ENCODE assay signal across 7 mouse cellular contexts in genomic region chr7:12921318-12921704, GRCm38 (mm10). TPM values are rescaled to one million over a fixed set of nuclear protein-coding genes. Genes with fewer than 3 reads are reported as not detected.
DNase-seq lines count a peak whose midpoint lies in the region; ATAC-seq and TF ChIP-seq lines count a peak whose summit lies in the region.

No protein-coding gene starts in this region.

- ATAC-seq in lung, embryonic 15.5 days (ENCODE audit: borderline replicate concordance, extremely low read depth, low FRiP score, low TSS enrichment), result peak; percentile 21; the same call in 1 of the 2 replicates
- ATAC-seq in embryonic facial prominence, embryonic 15.5 days (ENCODE audit: insufficient number of reproducible peaks, low FRiP score, low TSS enrichment, low read depth), result peak; percentile 5; the same call in 1 of the 2 replicates
- peak; percentile 3; the same call in 1 of the 2 replicates for ATAC-seq in intestine, postnatal 0 days
- ATAC-seq in neural tube, embryonic 15.5 days (ENCODE audit: low FRiP score), result peak; percentile 49

- H3K4me1 ChIP-seq in lung, embryonic 15.5 days, result peaks cover 17% of the 10 kb centered on the region
- H3K4me1 ChIP-seq in embryonic facial prominence, embryonic 15.5 days, result peaks cover 30% of the 10 kb centered on the region
- H3K4me1 ChIP-seq in intestine, postnatal 0 days (replicated peaks; ENCODE audit: control insufficient read depth, insufficient read depth, low read length), result no peaks in the 10 kb centered on the region; the same call in 1 of the 2 replicates
- peaks cover 21% of the 10 kb centered on the region for H3K4me1 ChIP-seq in neural tube, embryonic 15.5 days

- H3K9me3 ChIP-seq in lung, embryonic 15.5 days, result no peaks in the 10 kb centered on the region
- no peaks in the 10 kb centered on the region for H3K9me3 ChIP-seq in embryonic facial prominence, embryonic 15.5 days (replicated peaks)
- H3K9me3 ChIP-seq in intestine, postnatal 0 days (ENCODE audit: control insufficient read depth), result no peaks in the 10 kb centered on the region
- H3K9me3 ChIP-seq in neural tube, embryonic 15.5 days (replicated peaks), result no peaks in the 10 kb centered on the region

- H3K27me3 ChIP-seq in lung, embryonic 15.5 days, result no peaks in the 10 kb centered on the region
- H3K27me3 ChIP-seq in embryonic facial prominence, embryonic 15.5 days, result no peaks in the 10 kb centered on the region
- H3K27me3 ChIP-seq in intestine, postnatal 0 days (replicated peaks; ENCODE audit: control insufficient read depth, insufficient read depth, low read length), result no peaks in the 10 kb centered on the region
- peaks cover 16% of the 10 kb centered on the region for H3K27me3 ChIP-seq in neural tube, embryonic 15.5 days (replicated peaks)

- DNase-seq in lung, postnatal 14 days, result no peak
- no peak for DNase-seq in urinary bladder, postnatal 14 days (ENCODE audit: low spot score)
- DNase-seq in spleen, postnatal 36 days (ENCODE audit: low spot score in 2 of 2), result no peak

- no peak for TF ChIP-seq CTCF in intestine, postnatal 0 days (IDR thresholded peaks at IDR 0.05; ENCODE audit: low read depth)

- peaks cover 30% of the 10 kb centered on the region for H3K36me3 ChIP-seq in lung, embryonic 15.5 days
- H3K36me3 ChIP-seq in embryonic facial prominence, embryonic 15.5 days, result peaks cover 32% of the 10 kb centered on the region
- H3K36me3 ChIP-seq in intestine, postnatal 0 days (ENCODE audit: control insufficient read depth, insufficient read depth), result peaks cover 27% of the 10 kb centered on the region
- peaks cover 31% of the 10 kb centered on the region for H3K36me3 ChIP-seq in neural tube, embryonic 15.5 days

- peak overlapping the region; percentile 82 for H3K4me2 ChIP-seq in lung, embryonic 15.5 days
- peak overlapping the region; percentile 86 for H3K4me2 ChIP-seq in embryonic facial prominence, embryonic 15.5 days (replicated peaks)
- peak overlapping the region; percentile 70 for H3K4me2 ChIP-seq in intestine, postnatal 0 days (replicated peaks; ENCODE audit: low read depth)
- H3K4me2 ChIP-seq in neural tube, embryonic 15.5 days, result peak overlapping the region; percentile 86

- H3K4me3 ChIP-seq in lung, embryonic 15.5 days, result peak overlapping the region; percentile 71
- H3K4me3 ChIP-seq in embryonic facial prominence, embryonic 15.5 days (replicated peaks), result peak overlapping the region; percentile 99
- peak overlapping the region; percentile 86 for H3K4me3 ChIP-seq in intestine, postnatal 0 days (ENCODE audit: low read depth, low read length)
- peak overlapping the region; percentile 95 for H3K4me3 ChIP-seq in neural tube, embryonic 15.5 days (replicated peaks)

- H3K27ac ChIP-seq in lung, embryonic 15.5 days, result peak overlapping the region; percentile 96
- peak overlapping the region; percentile 98 for H3K27ac ChIP-seq in embryonic facial prominence, embryonic 15.5 days (replicated peaks)
- peak overlapping the region; percentile 92 for H3K27ac ChIP-seq in intestine, postnatal 0 days (ENCODE audit: low read depth, low read length)
- H3K27ac ChIP-seq in neural tube, embryonic 15.5 days (replicated peaks), result peak overlapping the region; percentile 97

- 0% methylated on average over 3 of the region's 3 CpGs for WGBS in lung, embryonic 15.5 days
- WGBS in embryonic facial prominence, embryonic 15.5 days, result 2% methylated on average over 3 of the region's 3 CpGs
- 0% methylated on average over 3 of the region's 3 CpGs for WGBS in intestine, postnatal 0 days
- 0% methylated on average over 3 of the region's 3 CpGs for WGBS in neural tube, embryonic 15.5 days

- H3K9ac ChIP-seq in lung, embryonic 15.5 days, result peak overlapping the region; percentile 85
- H3K9ac ChIP-seq in embryonic facial prominence, embryonic 15.5 days, result peak overlapping the region; percentile 69
- H3K9ac ChIP-seq in intestine, postnatal 0 days (ENCODE audit: low read depth, low read length), result peak overlapping the region; percentile 66
- peak overlapping the region; percentile 66 for H3K9ac ChIP-seq in neural tube, embryonic 15.5 days (replicated peaks)

RNA-seq across cellular contexts. Expression of gene Rps5, which starts 0.8 kb away (rescaled TPM):
- 1,008 and 1,109 TPM in 2 replicates for polyA plus RNA-seq in lung, embryonic 15.5 days (2015; fragmentation: Nextera tagmentation; extraction: Ambion mirVana)
- polyA plus RNA-seq in embryonic facial prominence, embryonic 15.5 days (2015; fragmentation: Nextera tagmentation; extraction: Ambion mirVana), result 1,070 and 1,140 TPM in 2 replicates
- polyA plus RNA-seq in intestine, postnatal 0 days (2015; fragmentation: Nextera tagmentation; extraction: Ambion mirVana), result 555 and 561 TPM in 2 replicates
- polyA plus RNA-seq in neural tube, embryonic 15.5 days (2015; fragmentation: Nextera tagmentation; extraction: Ambion mirVana), result 564 and 667 TPM in 2 replicates

RNA-seq across cellular contexts. Expression of gene Rnf225, which starts 5.9 kb away (rescaled TPM):
- 0.98 and 1.3 TPM in 2 replicates for polyA plus RNA-seq in lung, embryonic 15.5 days (2015; fragmentation: Nextera tagmentation; extraction: Ambion mirVana)
- polyA plus RNA-seq in embryonic facial prominence, embryonic 15.5 days (2015; fragmentation: Nextera tagmentation; extraction: Ambion mirVana), result 2.6 and 2.8 TPM in 2 replicates
- 0.05 and 0.09 TPM in 2 replicates for polyA plus RNA-seq in intestine, postnatal 0 days (2015; fragmentation: Nextera tagmentation; extraction: Ambion mirVana)
- 0.96 and 1.1 TPM in 2 replicates for polyA plus RNA-seq in neural tube, embryonic 15.5 days (2015; fragmentation: Nextera tagmentation; extraction: Ambion mirVana)

RNA-seq across cellular contexts. Expression of gene Zscan22, which starts 23.7 kb away (rescaled TPM):
- 16.1 and 17.1 TPM in 2 replicates for polyA plus RNA-seq in lung, embryonic 15.5 days (2015; fragmentation: Nextera tagmentation; extraction: Ambion mirVana)
- 17.5 and 17.7 TPM in 2 replicates for polyA plus RNA-seq in embryonic facial prominence, embryonic 15.5 days (2015; fragmentation: Nextera tagmentation; extraction: Ambion mirVana)
- 4.0 and 4.4 TPM in 2 replicates for polyA plus RNA-seq in intestine, postnatal 0 days (2015; fragmentation: Nextera tagmentation; extraction: Ambion mirVana)
- polyA plus RNA-seq in neural tube, embryonic 15.5 days (2015; fragmentation: Nextera tagmentation; extraction: Ambion mirVana), result 9.8 and 13.6 TPM in 2 replicates

RNA-seq across cellular contexts. Expression of gene Zfp128, which starts 40.3 kb away (rescaled TPM):
- 4.9 and 5.2 TPM in 2 replicates for polyA plus RNA-seq in lung, embryonic 15.5 days (2015; fragmentation: Nextera tagmentation; extraction: Ambion mirVana)
- polyA plus RNA-seq in embryonic facial prominence, embryonic 15.5 days (2015; fragmentation: Nextera tagmentation; extraction: Ambion mirVana), result 5.0 and 5.1 TPM in 2 replicates
- 0.97 and 1.2 TPM in 2 replicates for polyA plus RNA-seq in intestine, postnatal 0 days (2015; fragmentation: Nextera tagmentation; extraction: Ambion mirVana)
- polyA plus RNA-seq in neural tube, embryonic 15.5 days (2015; fragmentation: Nextera tagmentation; extraction: Ambion mirVana), result 6.7 and 7.5 TPM in 2 replicates

RNA-seq across cellular contexts. Expression of gene Zfp324, which starts 44.3 kb away (rescaled TPM):
- polyA plus RNA-seq in lung, embryonic 15.5 days (2015; fragmentation: Nextera tagmentation; extraction: Ambion mirVana), result 10.9 and 11.0 TPM in 2 replicates
- 12.9 and 14.0 TPM in 2 replicates for polyA plus RNA-seq in embryonic facial prominence, embryonic 15.5 days (2015; fragmentation: Nextera tagmentation; extraction: Ambion mirVana)
- 4.0 and 4.1 TPM in 2 replicates for polyA plus RNA-seq in intestine, postnatal 0 days (2015; fragmentation: Nextera tagmentation; extraction: Ambion mirVana)
- polyA plus RNA-seq in neural tube, embryonic 15.5 days (2015; fragmentation: Nextera tagmentation; extraction: Ambion mirVana), result 13.1 and 13.3 TPM in 2 replicates
